Mouse (Mus musculus): ENCODE measurements around the gene Egr2. TPM values are rescaled to one million over a fixed set of nuclear protein-coding genes. Genes with fewer than 3 reads are reported as not detected.
A peak's percentile ranks its signal among the peaks of the same experiment; 100 is the strongest.

Egr2 gene
- polyA plus RNA-seq (2012; ENCODE audit: insufficient read depth, low replicate concordance) = 0.55 and 3.9 TPM in 2 replicates

- Histone ChIP-seq H3K36me3 (replicated peaks; ENCODE audit: low read length) (no peaks in the 10 kb centered on the region), H3K4me3 (replicated peaks) (peak within 1 kb of the TSS; percentile 93), H3K4me1 (peaks cover 48% of the 10 kb centered on the region), H3K9me3 (peaks cover 6% of the 10 kb centered on the region), H3K27me3 (replicated peaks) (peaks cover 80% of the 10 kb centered on the region)
- no peak for TF ChIP-seq GATA1 (IDR thresholded peaks at IDR 0.05; ENCODE audit: borderline replicate concordance, low read length)
- TF ChIP-seq FLI1 (IDR thresholded peaks at IDR 0.05; ENCODE audit: low read length) = no peak
These were observed at the start of gene Egr2 for GRCm38 (mm10) chr10:67535256-67535655. Gene Egr2 (plus strand): TSS chr10:67535475.

DNA sequence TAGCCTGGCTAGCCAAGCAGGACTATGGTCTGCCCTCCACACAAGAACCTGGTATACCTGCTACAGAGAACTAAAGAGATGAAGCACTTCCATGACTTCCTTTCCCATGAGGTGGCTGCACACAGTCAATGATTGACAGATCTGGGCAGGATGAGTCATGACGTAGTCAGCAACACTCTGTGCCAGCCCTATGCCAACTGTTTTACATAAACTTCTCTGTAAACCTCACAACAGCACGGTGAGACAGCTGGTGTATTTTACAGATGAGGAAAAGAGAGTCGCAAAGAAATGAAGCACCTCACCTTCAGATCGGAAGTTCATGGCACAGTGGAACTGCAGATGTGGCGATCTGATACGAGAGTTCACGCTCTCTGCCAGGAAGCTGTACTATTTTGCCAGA lies 47.8 kb upstream of the Egr2 start:
- no peaks in the 10 kb centered on the region for H3K4me1 ChIP-seq
- no peak overlapping the region for H3K4me3 ChIP-seq (replicated peaks)
- H3K27me3 ChIP-seq (replicated peaks) = no peaks in the 10 kb centered on the region
- H3K36me3 ChIP-seq (replicated peaks; ENCODE audit: low read length) = no peaks in the 10 kb centered on the region
- TF ChIP-seq GATA1 (IDR thresholded peaks at IDR 0.05; ENCODE audit: borderline replicate concordance, low read length) = no peak
- no peak for TF ChIP-seq FLI1 (IDR thresholded peaks at IDR 0.05; ENCODE audit: low read length)
- H3K9me3 ChIP-seq = peaks cover 19% of the 10 kb centered on the region

GRCm38 (mm10) chr10:67489836-67490235 lies 45.4 kb upstream of the Egr2 start:
- H3K4me3 ChIP-seq (replicated peaks) = no peak overlapping the region
- H3K36me3 ChIP-seq (replicated peaks; ENCODE audit: low read length) = no peaks in the 10 kb centered on the region
- H3K27me3 ChIP-seq (replicated peaks) = no peaks in the 10 kb centered on the region
- H3K4me1 ChIP-seq = no peaks in the 10 kb centered on the region
- peaks cover 13% of the 10 kb centered on the region for H3K9me3 ChIP-seq
- TF ChIP-seq GATA1 (IDR thresholded peaks at IDR 0.05; ENCODE audit: borderline replicate concordance, low read length) = no peak
- TF ChIP-seq FLI1 (IDR thresholded peaks at IDR 0.05; ENCODE audit: low read length) = no peak

DNA sequence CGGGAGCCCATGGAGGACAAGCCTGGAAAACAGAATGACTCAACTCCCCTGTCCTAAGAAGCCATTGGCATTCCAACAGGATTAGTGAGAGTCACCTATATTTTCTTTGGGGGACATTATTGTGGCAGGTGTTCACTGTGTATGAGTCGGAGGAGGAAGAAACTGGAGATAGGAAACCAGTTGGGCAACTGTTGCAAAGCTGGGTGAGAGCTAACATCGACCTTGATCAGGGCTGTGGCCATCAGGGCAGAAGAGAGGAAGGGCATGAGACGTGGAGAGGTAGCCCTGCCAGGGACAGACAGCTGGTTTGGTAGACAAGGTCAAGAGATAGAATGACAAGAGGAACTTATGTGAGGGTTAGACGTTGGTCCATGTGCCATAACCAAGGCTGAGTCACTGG lies 44.6 kb upstream of the Egr2 start:
- no peaks in the 10 kb centered on the region for H3K36me3 ChIP-seq (replicated peaks; ENCODE audit: low read length)
- TF ChIP-seq GATA1 (IDR thresholded peaks at IDR 0.05; ENCODE audit: borderline replicate concordance, low read length) (no peak), FLI1 (IDR thresholded peaks at IDR 0.05; ENCODE audit: low read length) (no peak)
- H3K4me1 ChIP-seq = no peaks in the 10 kb centered on the region
- no peak overlapping the region for H3K4me3 ChIP-seq (replicated peaks)
- H3K9me3 ChIP-seq = 0 out of 2 replicates have a peak, but pooled peaks cover 5% of the 10 kb centered on the region
- H3K27me3 ChIP-seq (replicated peaks) = no peaks in the 10 kb centered on the region

- H3K4me3 ChIP-seq (replicated peaks) = no peak overlapping the region
- H3K9me3 ChIP-seq = 0 out of 2 replicates have a peak, but pooled peaks cover 4% of the 10 kb centered on the region
- TF ChIP-seq GATA1 (IDR thresholded peaks at IDR 0.05; ENCODE audit: borderline replicate concordance, low read length) (no peak), FLI1 (IDR thresholded peaks at IDR 0.05; ENCODE audit: low read length) (no peak)
- no peaks in the 10 kb centered on the region for H3K4me1 ChIP-seq
- H3K36me3 ChIP-seq (replicated peaks; ENCODE audit: low read length) = no peaks in the 10 kb centered on the region
- no peaks in the 10 kb centered on the region for H3K27me3 ChIP-seq (replicated peaks)
These were observed 43.1 kb upstream of the Egr2 start for GRCm38 (mm10) chr10:67492161-67492571.

DNA sequence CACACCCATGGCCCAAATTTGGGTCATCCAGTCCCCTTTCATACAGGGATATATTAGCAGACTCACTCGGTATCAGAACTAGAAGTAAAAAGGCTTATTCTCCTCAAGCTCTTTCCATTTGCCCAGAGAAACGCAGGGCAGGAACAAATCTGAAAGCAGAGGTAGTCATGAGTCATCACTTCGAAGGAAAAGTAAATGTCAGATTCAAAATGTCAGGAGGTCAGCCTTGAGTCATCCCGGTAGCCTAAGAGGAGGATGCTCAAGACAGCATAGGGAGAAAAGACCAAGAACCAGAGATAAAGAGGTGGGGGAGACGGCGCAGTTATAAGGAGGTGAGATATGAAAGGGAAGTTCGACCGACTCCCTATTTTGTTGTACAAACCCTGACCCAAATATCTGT lies 41.7 kb upstream of the Egr2 start:
- no peaks in the 10 kb centered on the region for H3K36me3 ChIP-seq (replicated peaks; ENCODE audit: low read length)
- H3K27me3 ChIP-seq (replicated peaks) = no peaks in the 10 kb centered on the region
- no peak overlapping the region for H3K4me3 ChIP-seq (replicated peaks)
- 0 out of 2 replicates have a peak, but pooled peaks cover 4% of the 10 kb centered on the region for H3K9me3 ChIP-seq
- H3K4me1 ChIP-seq = no peaks in the 10 kb centered on the region
- no peak for TF ChIP-seq FLI1 (IDR thresholded peaks at IDR 0.05; ENCODE audit: low read length)
- TF ChIP-seq GATA1 (IDR thresholded peaks at IDR 0.05; ENCODE audit: borderline replicate concordance, low read length) = no peak

DNA sequence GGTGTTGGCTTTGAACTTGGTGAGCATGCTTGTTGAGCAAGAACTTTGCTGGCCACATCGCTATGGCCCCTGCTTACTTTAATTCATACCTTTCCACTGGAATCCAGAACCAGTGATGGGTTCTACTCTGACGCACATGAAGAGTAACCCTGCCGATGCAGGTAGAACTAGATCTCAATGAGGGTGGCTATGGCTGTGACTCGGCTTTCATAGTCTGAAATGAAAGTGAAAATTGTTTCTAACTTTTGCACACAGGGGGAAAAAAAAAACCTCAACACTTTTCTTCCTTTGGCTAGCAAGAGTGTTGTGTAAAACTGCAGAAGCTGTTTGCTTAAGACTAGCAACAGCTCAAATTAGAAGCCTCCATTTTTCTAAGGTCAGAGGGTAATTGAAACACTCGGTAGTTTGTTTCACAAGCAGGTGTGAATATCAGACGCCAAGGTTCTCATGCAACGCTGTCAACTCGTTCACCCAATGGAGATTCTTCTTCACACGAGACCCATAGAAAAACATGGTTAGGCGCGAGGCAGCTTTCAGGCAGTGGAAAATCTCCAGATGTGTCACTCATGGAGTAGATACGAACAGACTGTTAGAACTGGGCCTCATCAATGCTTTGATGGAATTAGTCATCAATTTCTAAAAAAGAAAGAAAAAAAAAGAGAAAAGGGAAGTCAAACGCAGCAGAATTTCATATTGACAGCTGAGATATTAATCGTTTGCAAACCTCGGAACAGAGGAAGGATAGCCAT lies 38.0 kb upstream of the Egr2 start:
- Histone ChIP-seq H3K36me3 (replicated peaks; ENCODE audit: low read length) (no peaks in the 10 kb centered on the region), H3K9me3 (no peaks in the 10 kb centered on the region), H3K4me3 (replicated peaks) (no peak overlapping the region), H3K27me3 (replicated peaks) (no peaks in the 10 kb centered on the region), H3K4me1 (no peaks in the 10 kb centered on the region)
- TF ChIP-seq FLI1 (IDR thresholded peaks at IDR 0.05; ENCODE audit: low read length) (no peak), GATA1 (IDR thresholded peaks at IDR 0.05; ENCODE audit: borderline replicate concordance, low read length) (no peak)

- TF ChIP-seq FLI1 (IDR thresholded peaks at IDR 0.05; ENCODE audit: low read length) = no peak
- no peak for TF ChIP-seq GATA1 (IDR thresholded peaks at IDR 0.05; ENCODE audit: borderline replicate concordance, low read length)
- Histone ChIP-seq H3K4me3 (replicated peaks) (no peak overlapping the region), H3K4me1 (no peaks in the 10 kb centered on the region), H3K9me3 (no peaks in the 10 kb centered on the region), H3K27me3 (replicated peaks) (peaks cover 2% of the 10 kb centered on the region), H3K36me3 (replicated peaks; ENCODE audit: low read length) (no peaks in the 10 kb centered on the region)
These were observed 37.3 kb upstream of the Egr2 start for GRCm38 (mm10) chr10:67497951-67498350.

- TF ChIP-seq GATA1 (IDR thresholded peaks at IDR 0.05; ENCODE audit: borderline replicate concordance, low read length) = no peak
- TF ChIP-seq FLI1 (IDR thresholded peaks at IDR 0.05; ENCODE audit: low read length) = no peak
- Histone ChIP-seq H3K4me1 (peaks cover 13% of the 10 kb centered on the region), H3K9me3 (peaks cover 17% of the 10 kb centered on the region), H3K36me3 (replicated peaks; ENCODE audit: low read length) (no peaks in the 10 kb centered on the region), H3K4me3 (replicated peaks) (peak overlapping the region; percentile 77), H3K27me3 (replicated peaks) (peaks cover 6% of the 10 kb centered on the region)
These were observed 31.8 kb upstream of the Egr2 start for GRCm38 (mm10) chr10:67503320-67503995.

- H3K36me3 ChIP-seq (replicated peaks; ENCODE audit: low read length) = no peaks in the 10 kb centered on the region
- peaks cover 21% of the 10 kb centered on the region for H3K9me3 ChIP-seq
- TF ChIP-seq GATA1 (IDR thresholded peaks at IDR 0.05; ENCODE audit: borderline replicate concordance, low read length) (no peak), FLI1 (IDR thresholded peaks at IDR 0.05; ENCODE audit: low read length) (no peak)
- peaks cover 13% of the 10 kb centered on the region for H3K4me1 ChIP-seq
- H3K27me3 ChIP-seq (replicated peaks) = peaks cover 6% of the 10 kb centered on the region
- peak overlapping the region; percentile 77 for H3K4me3 ChIP-seq (replicated peaks)
These were observed 31.2 kb upstream of the Egr2 start for GRCm38 (mm10) chr10:67504046-67504445.

All from megakaryocyte, embryonic 14.5 days (primary cell).